Mouse (Mus musculus) ES-E14 (cell line): ENCODE results near the gene Polg2. TPM values are rescaled to one million over a fixed set of nuclear protein-coding genes. Genes with fewer than 3 reads are reported as not detected.
"Not testable (repeated sequence)": the region's sequence is repeated elsewhere in the genome, so short reads cannot be mapped to it uniquely, and the experiment has no call there.

Experiments used
- DNase-seq: peaks from one replicate; pipeline ENCODE4 v3.0.0-alpha.2; 2013; ENCODE audit warnings: low read depth, low spot score
- H3K27ac ChIP-seq: 2 replicates; pipeline ENCODE4 v1.5.1; 2012; ENCODE audit warnings: low read depth, mild to moderate bottlenecking, low read length, moderate library complexity, mixed read lengths; ENCODE audit not compliant: poor library complexity, insufficient read depth, severe bottlenecking
- H3K36me3 ChIP-seq: 2 replicates; pipeline ENCODE4 v1.6.1; 2012; ENCODE audit warnings: mild to moderate bottlenecking, low read length, moderate library complexity, mixed read lengths; ENCODE audit not compliant: control insufficient read depth, poor library complexity, insufficient read depth, severe bottlenecking
- H3K4me1 ChIP-seq, 2 experiments: fragments of 150-350 bp in 1 of 2; sonication (generic) in 1 of 2; 2 replicates each; pipeline ENCODE4 v1.6.1; 2012; ENCODE audit warnings: low read length in 2 of 2, mild to moderate bottlenecking in 1 of 2, mixed read lengths in 1 of 2; ENCODE audit not compliant: control insufficient read depth in 2 of 2, insufficient read depth in 2 of 2, poor library complexity in 1 of 2
- H3K4me3 ChIP-seq, 2 experiments: fragments of 150-350 bp in 1 of 2; sonication (generic) in 1 of 2; 2 replicates each; pipeline ENCODE4 v1.5.1; 2012; ENCODE audit warnings: low read length in 2 of 2, low read depth in 1 of 2, mild to moderate bottlenecking in 1 of 2, mixed read lengths in 1 of 2; ENCODE audit not compliant: insufficient read depth in 1 of 2, poor library complexity in 1 of 2, severe bottlenecking in 1 of 2
- H3K9ac ChIP-seq: 2 replicates; pipeline ENCODE4 v1.6.1; 2012; ENCODE audit warnings: low read depth, mild to moderate bottlenecking, low read length, mixed read lengths; ENCODE audit not compliant: poor library complexity, insufficient read depth, severe bottlenecking
- H3K9me3 ChIP-seq: fragments of 150-350 bp; sonication (generic); 2 replicates; pipeline ENCODE4 v1.6.1; 2012; ENCODE audit warnings: low read depth, mild to moderate bottlenecking, low read length; ENCODE audit not compliant: control insufficient read depth, insufficient read depth
- CHD2 ChIP-seq: IDR thresholded peaks from 2 replicates; pipeline ENCODE4 v1.6.1; 2014; ENCODE audit warnings: mild to moderate bottlenecking, low read depth, low read length, inconsistent platforms
- HCFC1 ChIP-seq: IDR thresholded peaks from 2 replicates; pipeline ENCODE4 v1.6.1; 2012; ENCODE audit warnings: low read length, inconsistent platforms, borderline replicate concordance; ENCODE audit not compliant: insufficient read depth
- MAFK ChIP-seq: IDR thresholded peaks from 2 replicates; pipeline ENCODE4 v1.6.1; 2014; ENCODE audit warnings: mild to moderate bottlenecking, low read depth, low read length, inconsistent platforms; ENCODE audit not compliant: insufficient read depth
- ZC3H11A ChIP-seq: IDR thresholded peaks from 2 replicates; pipeline ENCODE4 v1.6.1; 2012; ENCODE audit warnings: low read depth, mild to moderate bottlenecking, inconsistent platforms, low read length, borderline replicate concordance
- ZNF384 ChIP-seq: IDR thresholded peaks from 2 replicates; pipeline ENCODE4 v1.6.1; 2012; ENCODE audit warnings: low read depth, low read length, inconsistent platforms
- in situ Hi-C, 2 experiments: fragments of 600-800 bp; cut with MboI; formaldehyde crosslinking; loops; one replicate each; pipeline ENCODE4 v1.15.1; 2025; ENCODE audit warnings: low sequenced_read_pairs in 2 of 2, inconsistent platforms in 1 of 2; ENCODE audit not compliant: unreplicated experiment in 2 of 2
- total RNA-seq: library from RNA; depleted of rRNA; stranded (reverse); fragments of 300-350 nt; gene quantifications from 2 replicates; pipeline ENCODE4 v1.2.3, GENCODE M21; 2012

Gene Polg2
- total RNA-seq, 1 experiment = 8.7 TPM

DNA sequence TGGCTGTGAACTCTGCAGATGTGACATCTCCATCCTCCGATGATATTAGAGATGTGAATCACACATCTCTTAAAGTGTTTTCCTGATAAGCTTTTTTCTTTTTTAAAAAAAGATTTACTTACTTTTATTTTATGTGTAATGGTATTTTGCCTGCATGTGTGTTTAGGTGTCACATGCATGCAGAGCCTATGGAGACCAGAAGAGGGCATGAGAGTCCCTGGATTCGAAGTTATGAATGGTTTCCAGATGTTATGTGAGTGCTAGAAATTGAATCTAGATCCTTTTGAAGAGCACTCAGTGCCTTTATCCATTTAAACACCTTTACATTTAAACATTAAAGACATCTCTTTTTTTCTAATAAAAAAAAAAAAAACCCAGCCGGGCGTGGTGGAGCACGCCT is 34.4 kb downstream of the Polg2 start:
- Histone ChIP-seq H3K9me3 (no peaks in the 10 kb centered on the region; the same call in 1 of the 2 replicates), H3K4me1 (no peaks in the 10 kb centered on the region), H3K4me3 (no peak overlapping the region), H3K27ac (no peak overlapping the region), H3K36me3 (no peaks in the 10 kb centered on the region), H3K9ac (no peak overlapping the region)
- in situ Hi-C loops = loop anchor here (5.0 to 25.0 kb wide), 4 partner anchors 98 to 330 kb away; no protein-coding TSS in a partner anchor
- DNase-seq = no peak
- TF ChIP-seq CHD2 (no peak), ZC3H11A (0 out of 2 replicates have a peak, but pooled peaks have one; percentile 35)

DNA sequence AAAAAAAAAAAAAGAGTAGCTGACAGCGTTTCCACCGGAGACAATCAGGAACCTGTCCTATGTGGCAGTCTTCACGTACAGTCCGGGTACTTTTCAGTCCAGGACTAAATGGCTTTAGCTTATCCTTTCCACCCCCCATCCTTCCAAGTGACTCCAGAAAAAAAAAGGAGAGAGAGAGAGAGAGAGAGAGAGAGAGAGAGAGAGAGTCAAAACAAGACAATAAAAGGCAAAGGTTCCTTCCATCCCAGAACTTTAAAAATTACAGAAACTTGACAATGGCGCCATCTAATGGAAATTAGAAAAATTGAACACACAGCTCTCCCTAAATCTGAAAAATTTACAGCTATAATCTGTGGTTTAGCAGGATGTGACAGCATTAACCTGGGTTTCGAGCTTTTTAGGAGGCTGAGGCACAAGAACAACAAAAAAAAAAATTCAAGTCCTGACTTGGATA is 36.9 kb downstream of the Polg2 start:
- Histone ChIP-seq H3K4me3 (no peak overlapping the region), H3K9ac (no peak overlapping the region), H3K9me3 (no peaks in the 10 kb centered on the region; the same call in 1 of the 2 replicates), H3K4me1 (no peaks in the 10 kb centered on the region), H3K27ac (no peak overlapping the region), H3K36me3 (no peaks in the 10 kb centered on the region)
- in situ Hi-C loops = loop anchor here (5.0 to 25.0 kb wide), 4 partner anchors 95 to 328 kb away; no protein-coding TSS in a partner anchor
- DNase-seq = peak; percentile 54
- TF ChIP-seq ZC3H11A (peak; percentile 85), MAFK (no peak), ZNF384 (peak; percentile 82; the same call in 1 of the 2 replicates)

DNA sequence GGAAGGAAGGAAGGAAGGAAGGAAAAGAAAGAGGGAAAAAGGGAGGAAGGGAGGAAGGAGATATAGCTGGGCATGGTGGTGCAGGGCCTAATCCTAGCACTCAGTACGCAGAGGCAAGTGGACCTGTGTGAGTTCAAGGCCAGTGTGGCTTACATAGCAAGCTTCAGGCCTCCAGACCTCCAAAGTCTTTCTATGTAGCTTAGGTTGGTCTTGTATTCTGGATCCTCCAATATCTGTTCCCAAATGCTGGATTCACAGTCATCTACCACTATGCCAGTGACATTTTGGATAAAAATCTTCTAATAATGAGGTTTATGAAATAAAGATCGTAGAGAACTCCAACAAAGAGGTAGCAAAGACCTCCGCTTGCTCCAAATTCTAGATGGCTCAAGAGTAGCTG is 37.5 kb downstream of the Polg2 start:
- in situ Hi-C loops = loop anchor here (5.0 to 25.0 kb wide), 4 partner anchors 95 to 327 kb away; no protein-coding TSS in a partner anchor
- no peaks in the 10 kb centered on the region for H3K9me3 ChIP-seq
- no peak overlapping the region for H3K27ac ChIP-seq
- TF ChIP-seq ZC3H11A (no peak), CHD2 (no peak), HCFC1 (no peak), ZNF384 (no peak), MAFK (no peak)
- H3K4me3 ChIP-seq = no peak overlapping the region
- H3K9ac ChIP-seq = no peak overlapping the region
- peaks cover 3% of the 10 kb centered on the region in 2 experiments; a peak in 2 of 4 replicates for H3K4me1 ChIP-seq
- H3K36me3 ChIP-seq = no peaks in the 10 kb centered on the region
- DNase-seq = no peak

DNA sequence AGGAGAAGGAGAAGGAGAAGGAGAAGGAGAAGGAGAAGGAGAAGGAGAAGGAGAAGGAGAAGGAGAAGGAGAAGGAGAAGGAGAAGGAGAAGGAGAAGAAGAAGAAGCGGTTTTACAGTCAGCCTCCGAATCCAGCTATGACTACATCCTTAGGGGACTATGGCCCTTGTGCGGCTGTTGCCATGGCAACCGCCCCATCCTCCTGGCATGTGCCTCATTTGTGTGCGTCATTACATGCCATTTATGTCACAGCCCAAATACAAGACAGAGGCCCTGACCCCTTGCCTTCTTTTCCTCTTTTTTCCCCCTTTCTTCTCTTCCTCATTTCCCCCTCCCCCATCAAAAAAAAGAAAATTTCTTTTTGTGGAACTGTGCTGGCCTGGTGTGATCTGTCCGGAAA is 38.1 kb downstream of the Polg2 start:
- Histone ChIP-seq H3K27ac (no peak overlapping the region), H3K9ac (no peak overlapping the region), H3K36me3 (no peaks in the 10 kb centered on the region), H3K4me1 (peaks cover 3 to 4% of the 10 kb centered on the region in 2 experiments; a peak in 2 of 4 replicates), H3K4me3 (no peak overlapping the region), H3K9me3 (no peaks in the 10 kb centered on the region)
- in situ Hi-C loops = loop anchor here (5.0 to 25.0 kb wide), 4 partner anchors 94 to 326 kb away; no protein-coding TSS in a partner anchor
- TF ChIP-seq ZC3H11A (no peak), MAFK (no peak), ZNF384 (no peak), HCFC1 (no peak), CHD2 (no peak)
- no peak for DNase-seq

DNA sequence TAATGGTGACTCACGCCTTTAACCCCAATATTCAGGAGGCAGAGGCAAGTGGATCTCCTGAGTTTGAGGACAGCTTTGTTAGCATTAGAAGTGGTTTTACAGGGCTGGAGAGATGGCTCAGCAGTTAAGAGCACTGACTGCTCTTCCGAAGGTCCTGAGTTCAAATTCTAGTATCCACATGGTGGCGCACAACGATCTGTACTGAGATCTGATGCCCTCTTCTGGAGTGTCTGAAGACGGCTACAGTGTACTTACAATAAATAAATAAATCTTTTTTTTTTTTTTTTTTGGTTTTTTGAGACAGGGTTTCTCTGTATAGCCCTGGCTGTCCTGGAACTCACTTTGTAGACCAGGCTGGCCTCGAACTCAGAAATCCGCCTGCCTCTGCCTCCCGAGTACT is 38.6 kb downstream of the Polg2 start:
- not testable (repeated sequence) for H3K9me3 ChIP-seq, DNase-seq, H3K4me1 ChIP-seq, H3K27ac ChIP-seq, H3K36me3 ChIP-seq, H3K9ac ChIP-seq, H3K4me3 ChIP-seq
- in situ Hi-C loops = loop anchor here (5.0 to 25.0 kb wide), 4 partner anchors 93 to 326 kb away; no protein-coding TSS in a partner anchor
